Mouse (Mus musculus) cerebellum, postnatal 10 days (tissue): ENCODE results near the gene Dbil5.

Experiments
- DNase-seq, 2 experiments: peaks; one replicate each; pipeline ENCODE4 v3.0.0; 2021; ENCODE audit warnings: mixed read lengths in 2 of 2

Dbil5 gene

DNA sequence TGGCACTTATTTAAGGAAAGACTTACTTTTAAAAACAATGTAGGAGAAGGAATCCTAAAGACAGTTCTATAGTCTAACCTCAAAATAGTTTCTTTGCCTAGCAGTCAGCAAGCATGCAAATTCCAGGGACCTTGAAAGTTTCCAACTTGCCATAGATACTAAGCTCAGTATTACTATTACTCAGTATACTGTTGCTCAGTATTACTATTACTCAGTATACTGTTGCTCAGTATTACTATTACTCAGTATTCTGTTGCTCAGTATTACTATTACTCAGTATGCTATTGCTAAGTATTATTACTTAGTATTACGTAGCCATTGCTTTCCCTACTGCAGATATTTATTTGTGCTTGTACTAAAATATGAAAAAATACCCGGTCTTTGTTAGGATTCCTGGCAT, 22.3 kb downstream of the Dbil5 start:
- no peak for DNase-seq

DNA sequence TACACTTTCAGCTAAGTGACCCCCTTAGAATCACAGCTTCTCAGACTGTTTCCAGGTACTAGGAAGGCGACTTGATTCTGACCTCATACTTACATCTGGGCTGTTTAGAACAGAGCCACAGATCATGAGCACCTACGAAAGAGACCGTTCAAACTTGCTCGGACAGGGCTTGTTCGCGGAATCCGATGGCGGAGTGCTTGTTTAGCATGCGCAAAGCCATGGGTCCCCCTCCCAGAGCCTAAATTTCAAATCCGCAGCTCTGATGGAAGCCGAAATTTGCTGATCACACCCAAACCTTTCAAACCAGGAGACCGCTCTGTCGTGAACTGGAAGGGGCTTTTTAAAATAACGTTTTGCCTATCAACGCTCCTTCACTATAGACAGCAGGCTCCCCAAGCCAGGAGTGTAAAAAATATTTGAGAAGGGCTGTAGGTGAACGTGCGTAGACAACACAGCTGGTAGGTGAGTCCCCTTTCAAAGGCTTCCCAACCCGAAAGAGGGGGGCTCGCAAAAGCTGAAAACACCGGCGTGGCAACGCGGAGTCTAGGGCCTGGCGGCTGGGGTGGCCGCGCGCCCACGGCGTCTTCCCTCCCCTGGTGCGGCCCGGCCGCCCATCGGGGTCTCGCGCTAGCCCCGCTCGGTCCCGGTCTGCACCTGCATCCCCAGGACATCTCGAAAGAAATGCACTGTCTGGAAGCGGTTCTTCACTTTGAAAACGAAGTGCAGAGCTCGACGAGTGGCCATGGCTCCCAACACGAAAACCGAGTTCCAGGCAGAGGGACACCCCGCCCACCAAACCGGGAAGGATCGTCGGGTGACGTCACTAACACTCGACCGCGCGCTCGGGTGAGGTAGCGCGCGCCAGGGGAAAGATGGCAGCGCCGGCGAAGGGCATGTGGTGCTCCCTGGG, 25.7 kb downstream of the Dbil5 start, which contains the start of the genes Mrm3 and Glod4:
Gene Mrm3 (plus strand): TSS at position 815 of the 910 bp plus-strand sequence.
Gene Glod4 (minus strand): TSS at position 825 of the 910 bp plus-strand sequence.
- DNase-seq, result peak; percentile 98

DNA sequence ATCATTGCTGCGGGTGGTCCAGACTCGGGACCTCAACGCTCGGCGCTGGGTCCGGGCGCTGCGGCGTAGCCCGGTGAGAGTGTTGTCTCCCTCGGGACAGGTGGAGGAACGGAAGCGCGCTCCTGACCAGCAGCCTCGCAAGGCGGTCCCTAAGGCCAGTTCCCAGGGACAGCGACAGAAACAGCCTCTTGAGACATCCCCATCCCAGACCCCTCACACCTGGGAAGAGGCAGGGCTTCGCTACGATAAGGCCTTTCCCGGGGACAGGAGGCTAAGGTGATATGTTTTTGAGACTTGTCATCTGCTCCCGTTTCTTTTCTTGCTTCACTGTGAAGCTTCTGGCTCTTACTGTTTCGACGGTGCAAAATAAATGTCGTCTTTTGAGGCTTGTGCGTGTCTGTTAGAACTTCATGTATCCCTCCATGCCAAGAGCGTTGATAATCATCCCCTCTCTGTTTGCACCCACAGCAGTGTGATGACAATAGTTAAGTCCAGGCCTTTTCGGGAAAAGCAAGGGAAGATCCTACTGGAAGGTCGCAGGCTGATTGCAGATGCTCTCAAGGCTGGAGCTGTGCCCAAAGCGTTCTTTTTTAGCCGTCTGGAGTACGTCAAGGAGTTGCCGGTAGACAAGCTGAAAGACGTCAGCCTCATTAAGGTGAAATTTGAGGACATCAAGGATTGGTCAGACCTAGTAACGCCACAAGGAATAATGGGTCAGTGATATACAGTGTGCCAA, 26.6 kb downstream of the Dbil5 start:
- DNase-seq, result peak in 1 of 2 experiments; percentile 39

DNA sequence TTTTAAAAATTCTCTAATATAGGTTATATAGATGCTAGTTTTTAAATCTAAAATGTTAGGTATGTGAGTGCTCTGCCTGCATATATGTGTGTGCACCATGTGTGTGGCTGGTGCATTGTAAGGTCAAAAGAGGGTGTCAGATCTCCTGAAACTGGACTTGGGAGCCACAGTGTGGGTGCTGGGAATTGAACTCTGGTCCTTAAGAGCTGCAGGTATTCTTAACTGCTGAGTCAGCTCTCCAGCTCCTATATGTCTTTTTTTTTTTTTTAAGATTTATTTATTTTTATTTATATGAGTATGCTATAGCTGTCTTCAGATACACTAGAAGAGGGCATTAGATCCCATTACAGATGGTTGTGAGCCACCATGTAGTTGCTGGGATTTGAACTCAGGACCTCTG, 29.0 kb downstream of the Dbil5 start:
- DNase-seq, result no peak

DNA sequence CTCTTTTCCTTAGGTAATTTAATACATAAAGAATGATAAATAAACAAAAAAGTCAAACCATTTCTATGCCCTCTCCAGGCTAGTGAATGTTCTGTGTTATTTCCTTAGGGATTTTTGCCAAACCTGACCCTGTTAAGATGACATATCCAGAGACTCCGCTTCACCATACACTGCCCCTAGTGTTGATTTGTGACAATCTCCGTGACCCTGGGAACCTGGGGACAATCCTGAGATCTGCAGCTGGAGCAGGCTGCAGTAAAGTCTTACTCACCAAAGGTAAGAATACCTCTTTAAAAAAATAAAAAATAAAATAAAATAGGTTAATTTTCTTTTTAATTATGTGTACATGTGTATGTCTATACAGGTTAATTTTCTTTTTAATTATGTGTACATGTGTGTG, 29.8 kb downstream of the Dbil5 start:
- DNase-seq, result no peak

DNA sequence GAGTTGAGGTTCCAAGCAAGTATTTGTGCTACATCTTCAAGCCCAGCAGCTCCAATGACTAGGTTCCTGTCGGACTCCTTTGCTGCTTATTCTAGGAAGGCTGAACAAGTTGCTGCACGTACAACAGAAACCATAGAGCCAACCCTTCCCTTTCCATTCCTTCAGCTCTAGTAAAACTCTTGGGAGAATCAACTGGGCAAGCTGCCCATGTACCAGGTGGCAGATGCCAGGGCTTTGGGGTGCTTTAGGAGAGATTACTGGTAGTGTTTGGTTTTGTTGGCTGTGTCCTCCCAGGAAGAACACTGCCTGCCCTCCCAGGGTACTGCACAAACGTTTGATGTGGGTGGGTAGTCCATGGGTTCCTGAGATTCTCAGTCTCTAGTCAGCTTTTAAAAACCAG, 34.6 kb downstream of the Dbil5 start:
- peak; percentile 72 to 76 for DNase-seq

DNA sequence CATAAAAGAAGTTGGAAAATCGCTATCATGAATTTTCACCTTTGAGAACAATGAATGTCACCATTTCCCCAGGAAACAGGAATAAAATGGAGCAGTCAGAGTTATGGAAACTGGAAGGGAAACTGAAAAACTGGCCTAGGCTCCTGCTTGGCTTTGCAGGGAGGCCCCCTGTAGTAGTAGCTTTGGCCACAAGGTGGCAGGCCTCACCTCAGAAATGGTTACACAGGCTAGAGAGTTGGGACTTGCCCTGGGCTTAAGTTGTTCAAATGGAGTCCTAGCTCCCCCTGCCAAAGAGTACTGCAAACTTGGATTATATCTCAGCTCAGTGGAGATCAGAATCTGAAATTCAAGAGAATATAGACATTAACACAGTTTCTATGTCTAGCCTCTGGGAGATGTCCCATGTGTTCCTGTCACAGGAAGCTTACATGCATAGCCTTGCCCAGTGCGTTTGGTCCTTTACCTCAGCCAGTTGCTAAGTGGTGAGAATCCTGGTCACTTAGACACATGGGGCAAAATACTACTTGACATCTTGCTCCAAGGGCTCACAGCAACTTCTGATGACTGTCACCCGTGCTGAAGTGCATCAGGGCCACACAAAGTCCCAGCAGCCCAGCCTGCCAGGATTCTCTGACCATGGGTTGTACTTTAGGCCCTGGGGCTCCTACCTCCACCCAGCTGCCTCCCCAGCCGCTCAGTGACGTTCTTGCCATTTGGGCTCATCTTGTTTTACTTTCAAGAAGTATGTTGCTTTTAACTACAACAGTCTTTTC, 35.9 kb downstream of the Dbil5 start:
- DNase-seq, result peak; percentile 93 to 94

DNA sequence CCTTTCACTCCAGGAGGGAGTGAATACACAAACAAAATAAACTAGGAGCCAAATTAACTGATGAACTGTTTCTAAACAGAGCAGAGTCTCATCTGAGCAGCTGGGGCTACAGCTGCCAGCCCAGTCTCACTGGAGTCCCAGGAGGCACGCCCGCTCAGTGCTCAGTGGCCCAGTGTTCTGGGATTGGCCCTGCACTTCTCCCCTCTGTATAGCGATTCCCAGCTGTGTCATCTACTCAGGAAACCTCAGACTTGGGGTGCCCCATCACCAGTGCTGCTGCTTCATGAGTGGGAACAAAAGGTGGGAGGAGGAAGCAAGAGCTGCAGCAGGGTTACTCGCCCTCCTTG, 36.5 kb downstream of the Dbil5 start:
- DNase-seq, result peak; percentile 21 to 33

DNA sequence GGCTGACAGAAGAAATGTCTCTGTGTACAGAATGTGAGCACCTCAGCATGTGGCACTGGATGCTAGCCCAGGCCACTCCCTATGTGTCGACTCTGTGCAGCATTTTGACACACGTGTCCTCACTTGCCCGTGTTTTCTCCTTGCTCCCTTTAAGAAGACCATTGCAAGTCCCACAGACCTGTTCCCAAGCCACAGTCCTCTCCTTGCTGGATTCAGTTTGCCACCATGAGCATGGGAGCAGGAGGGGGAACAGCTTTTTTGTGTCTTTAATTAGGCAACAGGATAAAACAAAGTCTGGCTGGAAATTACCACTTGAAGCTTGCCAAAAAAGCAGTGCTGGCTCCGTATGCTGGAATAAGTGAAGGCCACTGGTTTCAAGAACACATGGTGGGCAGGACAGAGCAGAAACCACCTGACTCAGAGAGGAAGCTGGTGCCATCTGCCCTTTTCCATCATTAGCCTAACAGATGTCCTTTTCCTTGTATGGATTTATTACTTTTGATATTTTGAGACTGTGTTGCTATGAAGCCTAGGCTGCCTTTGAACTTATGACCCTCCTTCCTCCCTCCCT, 38.1 kb downstream of the Dbil5 start:
- peak; percentile 85 to 88 for DNase-seq

DNA sequence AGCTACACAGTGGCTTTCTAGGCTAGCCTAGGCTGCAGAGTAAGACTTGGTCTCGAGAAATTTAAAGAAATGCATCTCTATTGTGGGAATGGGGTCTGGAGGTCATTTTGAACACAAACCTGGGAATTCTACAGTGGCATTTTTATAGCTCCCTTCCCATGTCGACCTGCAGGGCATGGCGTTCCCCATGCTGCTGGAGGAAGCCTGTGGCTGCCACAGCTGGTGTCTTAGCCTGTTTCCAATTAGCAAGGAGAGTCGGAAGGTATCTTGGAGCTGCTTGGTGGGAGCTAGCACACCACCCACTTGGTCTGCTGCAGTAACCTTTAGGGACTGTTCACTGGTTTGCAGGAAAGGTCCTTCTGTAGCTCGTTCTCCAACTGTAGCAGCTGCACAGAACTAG, 38.7 kb downstream of the Dbil5 start:
- no peak for DNase-seq

DNA sequence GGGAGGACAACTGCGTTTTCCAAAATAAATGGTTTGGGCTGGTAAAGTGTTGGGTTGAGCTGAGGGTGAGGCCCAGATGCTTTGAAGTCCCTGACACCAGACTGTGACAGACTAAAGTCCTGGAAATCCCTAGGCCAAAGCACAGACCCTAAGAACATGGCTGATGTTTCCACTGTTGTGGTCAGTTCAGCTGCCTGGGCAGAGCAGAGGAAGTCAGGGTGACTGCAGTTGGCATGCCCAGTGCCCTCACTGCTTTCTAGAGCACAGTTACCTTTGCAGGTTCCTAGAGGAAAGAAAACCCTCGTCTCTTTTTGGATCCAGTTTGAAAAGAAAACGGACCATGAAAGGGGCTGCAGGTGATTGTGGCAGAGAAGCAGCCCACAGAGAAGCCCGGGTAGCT, 40.0 kb downstream of the Dbil5 start:
- peak in 1 of 2 experiments; percentile 6 for DNase-seq

DNA sequence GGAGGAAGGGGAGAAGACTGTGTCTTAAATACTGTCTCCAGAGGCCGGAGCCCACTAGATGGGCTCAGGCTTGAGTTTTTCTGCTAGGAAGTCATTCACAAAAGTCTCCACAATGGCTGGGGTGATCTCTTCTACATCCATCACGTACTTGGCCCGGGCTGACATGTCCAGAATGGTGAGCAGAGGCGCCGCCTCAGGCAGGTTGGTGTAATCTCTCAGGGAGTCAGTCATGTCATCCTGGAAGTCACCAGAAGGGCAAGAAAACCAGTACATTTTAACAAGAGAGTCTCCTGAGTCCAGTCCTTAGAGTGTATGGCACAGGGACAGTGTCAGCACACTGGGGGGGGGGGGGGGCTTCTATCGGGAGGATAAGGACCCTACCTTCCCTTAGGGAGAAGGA, 41.1 kb downstream of the Dbil5 start:
- peak in 1 of 2 experiments; percentile 27 for DNase-seq

DNA sequence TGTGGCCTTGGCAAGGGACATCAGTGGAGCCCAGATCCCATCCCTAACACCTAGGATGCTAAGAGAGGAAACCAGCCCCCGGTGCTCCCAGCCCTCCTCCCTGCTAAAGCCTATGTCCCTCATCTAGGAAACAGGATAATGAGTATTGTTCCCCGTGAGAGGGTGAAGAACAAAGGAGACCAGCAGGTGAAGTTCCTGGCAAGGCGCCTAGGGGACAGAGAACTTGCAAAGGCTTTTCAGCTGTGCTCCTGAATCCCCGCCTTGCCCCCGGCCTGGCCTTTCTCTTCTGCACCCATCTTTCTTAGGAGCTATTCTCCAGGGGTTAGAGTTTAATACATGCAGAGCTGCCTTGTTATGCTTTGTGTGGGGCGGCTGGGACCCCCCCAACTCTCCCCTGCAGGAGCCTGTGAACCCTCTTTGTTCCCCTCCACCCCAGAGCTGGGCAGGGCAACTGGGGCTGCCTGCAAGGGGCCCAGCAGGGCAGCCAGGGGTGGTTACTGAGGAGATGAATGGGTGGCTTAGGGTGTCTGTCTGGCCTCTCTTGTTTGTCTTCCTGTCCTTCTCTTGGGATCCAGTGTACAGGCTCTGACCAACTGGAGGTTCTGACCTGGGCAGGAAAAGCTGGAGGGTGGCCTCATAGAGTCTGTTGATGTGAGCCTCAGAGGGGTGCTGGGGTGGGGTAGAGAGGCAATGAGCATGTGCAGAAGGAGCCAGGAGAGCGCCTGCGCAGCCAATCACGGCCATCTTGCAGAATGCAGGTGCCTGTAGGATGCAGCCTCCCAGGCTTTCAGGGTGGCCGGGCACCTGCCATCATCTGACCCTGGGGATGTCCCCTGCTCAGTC, 43.0 kb downstream of the Dbil5 start:
- DNase-seq, result peak; percentile 35 to 43

DNA sequence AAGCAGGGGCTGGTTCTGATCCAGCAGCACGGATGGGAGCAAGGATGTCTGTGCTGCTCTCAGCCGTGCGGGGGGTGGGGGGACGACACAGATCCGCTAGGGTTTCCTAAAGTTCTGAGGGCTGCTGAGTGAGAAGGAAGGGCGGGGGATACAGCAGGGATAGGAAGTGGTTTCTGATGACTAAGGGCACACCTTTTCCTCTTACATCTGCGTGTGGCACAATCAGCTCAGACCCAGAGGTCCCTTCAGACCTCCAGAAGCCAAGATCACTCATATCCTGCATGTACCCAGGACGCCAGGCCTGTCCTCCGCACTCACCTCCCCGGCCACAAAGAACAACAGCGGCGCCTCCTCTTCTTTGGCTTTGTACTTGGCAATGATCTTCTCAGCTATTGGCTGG, 43.8 kb downstream of the Dbil5 start:
- DNase-seq, result peak in 1 of 2 experiments; percentile 47

DNA sequence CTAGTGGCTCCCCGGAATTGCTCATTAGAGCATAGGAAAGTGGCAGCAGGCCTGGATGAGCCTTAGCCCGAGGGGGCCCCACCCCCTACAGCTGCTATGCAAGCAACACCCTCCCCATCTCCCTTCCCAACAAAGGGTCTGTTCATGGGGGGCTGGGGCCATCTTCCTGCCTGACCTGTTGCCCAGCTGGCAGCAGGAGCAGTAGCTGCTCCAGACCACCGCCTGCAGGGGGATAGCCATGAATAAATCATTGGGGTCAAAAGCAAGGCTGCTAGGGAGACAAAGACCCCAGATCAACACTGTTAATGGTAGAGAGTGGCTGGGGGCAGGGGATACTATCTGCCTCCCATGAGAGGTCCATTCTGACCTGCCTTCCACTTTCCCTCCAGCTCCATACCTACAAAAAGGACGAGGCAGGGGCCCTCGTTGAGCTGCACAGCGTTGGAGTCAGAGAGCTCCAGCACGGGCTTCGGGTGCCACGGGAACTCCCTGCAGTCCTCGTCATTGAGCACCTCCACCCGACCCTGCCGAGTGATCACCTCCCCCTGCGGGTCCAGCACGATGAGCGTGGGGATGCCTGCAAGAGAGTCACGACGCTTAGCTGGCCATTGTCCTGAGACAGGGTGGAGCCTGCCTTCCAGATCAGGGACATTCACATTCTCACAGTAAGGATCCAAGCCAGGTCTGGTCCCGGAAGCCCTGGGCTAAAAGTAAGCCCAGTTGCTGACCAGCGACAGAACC, 45.4 kb downstream of the Dbil5 start:
- peak; percentile 51 to 61 for DNase-seq

DNA sequence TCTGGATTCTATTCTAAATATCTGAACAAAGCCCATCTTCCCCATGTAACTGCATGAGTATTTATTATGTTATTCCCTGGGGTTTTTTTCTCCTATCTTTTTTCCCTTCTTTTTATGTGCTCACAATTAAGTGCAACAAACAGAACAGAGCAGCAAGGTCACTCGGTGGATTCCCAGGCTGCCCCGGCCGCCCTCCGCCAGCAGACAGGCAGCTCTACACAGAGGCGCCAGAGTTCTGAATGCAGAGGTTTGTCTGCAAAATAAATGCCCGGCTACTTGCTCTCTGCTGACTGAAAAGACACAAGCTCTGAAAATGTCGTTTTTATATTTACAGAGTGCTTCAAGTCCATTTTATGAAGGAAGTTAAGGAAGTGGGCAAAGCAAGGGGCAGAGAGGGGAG, 50.1 kb downstream of the Dbil5 start:
- no peak for DNase-seq

DNA sequence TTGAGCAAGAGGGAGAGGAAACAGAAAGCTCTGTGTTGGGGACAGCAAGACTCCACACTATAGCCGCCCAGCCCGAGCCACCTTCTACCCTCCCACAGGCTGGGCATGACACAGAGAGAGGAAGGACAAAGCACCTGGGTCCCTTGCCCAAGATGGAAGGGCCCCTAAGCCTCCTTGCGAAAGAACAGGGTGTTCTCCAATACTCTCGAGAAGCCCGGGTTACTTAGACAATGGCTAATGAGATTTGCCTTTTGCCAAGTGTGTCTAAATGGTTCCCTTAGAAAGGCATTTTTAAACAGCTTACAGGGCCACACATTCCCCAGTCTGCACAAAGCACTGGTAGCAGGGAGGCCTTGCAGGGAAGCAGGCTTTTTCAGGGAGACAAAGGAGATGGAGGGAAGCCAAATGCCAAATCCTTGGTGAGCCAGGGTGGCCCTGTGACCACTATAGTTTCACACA, 50.6 kb downstream of the Dbil5 start:
- DNase-seq, result no peak
